Mouse (Mus musculus) mature B cell (primary cell): ENCODE results near the gene Sorcs2.

Experiments used
- in situ Hi-C: fragments of 300-500 bp; cut with MboI; formaldehyde crosslinking; loops from 2 replicates; pipeline ENCODE4 v1.14.3; 2019

The Sorcs2 gene

GRCm38 (mm10) chr5:36359535-36360243 is 38.2 kb downstream of the Sorcs2 start:
- in situ Hi-C loops, result no loop called here

GRCm38 (mm10) chr5:36358161-36358560 is 39.8 kb downstream of the Sorcs2 start:
- in situ Hi-C loops, result no loop called here

GRCm38 (mm10) chr5:36356659-36357058 is 41.3 kb downstream of the Sorcs2 start:
- in situ Hi-C loops, result no loop called here

GRCm38 (mm10) chr5:36355683-36356082 is 42.3 kb downstream of the Sorcs2 start:
- in situ Hi-C loops, result no loop called here

- in situ Hi-C loops, result no loop called here
Measured at GRCm38 (mm10) chr5:36353679-36354078, 44.3 kb downstream of the Sorcs2 start.

- in situ Hi-C loops, result no loop called here
Measured at GRCm38 (mm10) chr5:36353194-36353593, 44.7 kb downstream of the Sorcs2 start.

GRCm38 (mm10) chr5:36346698-36347097 is 51.2 kb downstream of the Sorcs2 start:
- in situ Hi-C loops, result no loop called here

- in situ Hi-C loops, result no loop called here
Measured at GRCm38 (mm10) chr5:36339283-36339682, 58.7 kb downstream of the Sorcs2 start.

GRCm38 (mm10) chr5:36336252-36336651 is 61.7 kb downstream of the Sorcs2 start:
- in situ Hi-C loops, result no loop called here

GRCm38 (mm10) chr5:36335661-36336060 is 62.3 kb downstream of the Sorcs2 start:
- in situ Hi-C loops, result no loop called here

GRCm38 (mm10) chr5:36334227-36334626 is 63.7 kb downstream of the Sorcs2 start:
- in situ Hi-C loops, result no loop called here

GRCm38 (mm10) chr5:36330472-36331155 is 67.3 kb downstream of the Sorcs2 start:
- in situ Hi-C loops, result no loop called here

GRCm38 (mm10) chr5:36326057-36327010 is 71.6 kb downstream of the Sorcs2 start:
- in situ Hi-C loops, result no loop called here

GRCm38 (mm10) chr5:36324140-36324572 is 73.8 kb downstream of the Sorcs2 start:
- in situ Hi-C loops, result loop anchor here (5.0 kb wide), 1 partner anchor 63 kb away; no protein-coding TSS in a partner anchor

- in situ Hi-C loops, result loop anchor here (5.0 kb wide), 1 partner anchor 64 kb away; no protein-coding TSS in a partner anchor
Measured at GRCm38 (mm10) chr5:36323526-36323925, 74.4 kb downstream of the Sorcs2 start.

- in situ Hi-C loops, result loop anchor here (5.0 kb wide), 1 partner anchor 66 kb away; no protein-coding TSS in a partner anchor
Measured at GRCm38 (mm10) chr5:36321581-36321980, 76.4 kb downstream of the Sorcs2 start.

- in situ Hi-C loops, result loop anchor here (5.0 kb wide), 1 partner anchor 67 kb away; no protein-coding TSS in a partner anchor
Measured at GRCm38 (mm10) chr5:36320667-36321066, 77.3 kb downstream of the Sorcs2 start.

- in situ Hi-C loops, result no loop called here
Measured at GRCm38 (mm10) chr5:36317641-36318368, 80.1 kb downstream of the Sorcs2 start.

- in situ Hi-C loops, result no loop called here
Measured at GRCm38 (mm10) chr5:36315106-36315505, 82.8 kb downstream of the Sorcs2 start.

- in situ Hi-C loops, result no loop called here
Measured at GRCm38 (mm10) chr5:36313353-36314079, 84.4 kb downstream of the Sorcs2 start.
